In genomic region chr12:102437952-102438351, GRCm38 (mm10) we compare ENCODE assay signal across 9 mouse cellular contexts. TPM values are rescaled to one million over a fixed set of nuclear protein-coding genes. Genes with fewer than 3 reads are reported as not detected.
DNase-seq lines count a peak whose midpoint lies in the region; ATAC-seq and TF ChIP-seq lines count a peak whose summit lies in the region.
"Had no signal": no experiment of that assay in that cellular context is flagged by ENCODE, and none has a peak within 500 bp of the region (broad histone marks: within the 10 kb centered on the region; RNA-seq: fewer than 3 reads in every experiment).

No protein-coding gene starts in this region.

- WGBS in kidney, embryonic 16.5 days: 68% methylated on average over 5 of the region's 5 CpGs
- 76% methylated on average over 5 of the region's 5 CpGs for WGBS in embryonic facial prominence, embryonic 13.5 days
- 61% methylated on average over 5 of the region's 5 CpGs for WGBS in liver, embryonic 13.5 days (ENCODE audit: insufficient replicate concordance)

- peaks cover 12% of the 10 kb centered on the region for H3K4me1 ChIP-seq in kidney, embryonic 16.5 days (ENCODE audit: insufficient read depth, low read length)
- peaks cover 0 to 9% of the 10 kb centered on the region in 2 experiments; a peak in 2 of 4 replicates for H3K4me1 ChIP-seq in ES-E14 (ENCODE audit: control insufficient read depth in 2 of 2, insufficient read depth in 2 of 2, low read length in 2 of 2, poor library complexity in 1 of 2)
- peaks cover 18% of the 10 kb centered on the region for H3K4me1 ChIP-seq in embryonic facial prominence, embryonic 13.5 days
- peaks cover 44% of the 10 kb centered on the region for H3K4me1 ChIP-seq in liver, embryonic 13.5 days (replicated peaks)

- H3K27ac ChIP-seq in kidney, embryonic 16.5 days (ENCODE audit: low read length): 0 out of 2 replicates have a peak overlapping the region, but pooled peaks have one; percentile 10
- no peak overlapping the region for H3K27ac ChIP-seq in ES-E14 (ENCODE audit: insufficient read depth, low read depth, low read length, poor library complexity, severe bottlenecking)
- H3K27ac ChIP-seq in embryonic facial prominence, embryonic 13.5 days: no peak overlapping the region
- no peak overlapping the region for H3K27ac ChIP-seq in liver, embryonic 13.5 days

- ATAC-seq in kidney, embryonic 16.5 days (ENCODE audit: low FRiP score, low TSS enrichment): no peak
- no peak for ATAC-seq in embryonic facial prominence, embryonic 13.5 days (ENCODE audit: insufficient number of reproducible peaks, insufficient read depth, low FRiP score, low TSS enrichment, low read depth)
- no peak for ATAC-seq in liver, embryonic 13.5 days (ENCODE audit: low read depth)
- ATAC-seq: inflammation-experienced regulatory T-cells, adult 6 months had no signal

- in situ Hi-C loops in ES-E14 (cut with MboI; ENCODE audit: low sequenced_read_pairs in 2 of 2, unreplicated experiment in 2 of 2): no loop called here

- no peaks in the 10 kb centered on the region for H3K9me3 ChIP-seq in kidney, embryonic 16.5 days (ENCODE audit: low read length)
- H3K9me3 ChIP-seq in ES-E14 (ENCODE audit: control insufficient read depth, insufficient read depth, low read depth, low read length): no peaks in the 10 kb centered on the region
- no peaks in the 10 kb centered on the region for H3K9me3 ChIP-seq in embryonic facial prominence, embryonic 13.5 days
- H3K9me3 ChIP-seq in liver, embryonic 13.5 days (replicated peaks): no peaks in the 10 kb centered on the region

- H3K27me3 ChIP-seq in kidney, embryonic 16.5 days (ENCODE audit: insufficient read depth, low read length): no peaks in the 10 kb centered on the region
- H3K27me3 ChIP-seq in embryonic facial prominence, embryonic 13.5 days: no peaks in the 10 kb centered on the region
- H3K27me3 ChIP-seq in liver, embryonic 13.5 days: peaks cover 7% of the 10 kb centered on the region

- H3K36me3 ChIP-seq in kidney, embryonic 16.5 days (ENCODE audit: insufficient read depth, low read length): no peaks in the 10 kb centered on the region
- H3K36me3 ChIP-seq in ES-E14 (ENCODE audit: control insufficient read depth, insufficient read depth, low read length, poor library complexity, severe bottlenecking): no peaks in the 10 kb centered on the region
- H3K36me3 ChIP-seq in embryonic facial prominence, embryonic 13.5 days: no peaks in the 10 kb centered on the region
- H3K36me3 ChIP-seq in liver, embryonic 13.5 days: no peaks in the 10 kb centered on the region

- H3K4me3 ChIP-seq in kidney, embryonic 16.5 days (ENCODE audit: low read length): peak overlapping the region; percentile 74; the same call in 1 of the 2 replicates
- H3K4me3 ChIP-seq in ES-E14 (ENCODE audit: insufficient read depth in 1 of 2, low read depth in 1 of 2, low read length in 2 of 2, poor library complexity in 1 of 2, severe bottlenecking in 1 of 2): 0 out of 4 replicates have a peak overlapping the region, but pooled peaks of 1 of the 2 experiments have one; percentile 4
- H3K4me3 ChIP-seq in embryonic facial prominence, embryonic 13.5 days: peak overlapping the region; percentile 65
- H3K4me3 ChIP-seq in liver, embryonic 13.5 days (replicated peaks): peak overlapping the region; percentile 61

- H3K4me2 ChIP-seq in kidney, embryonic 16.5 days (replicated peaks; ENCODE audit: low read depth, low read length): peak overlapping the region; percentile 80
- H3K4me2 ChIP-seq in embryonic facial prominence, embryonic 13.5 days: peak overlapping the region; percentile 74
- peak overlapping the region; percentile 81; the same call in 1 of the 2 replicates for H3K4me2 ChIP-seq in liver, embryonic 13.5 days

- no peak for DNase-seq in kidney, postnatal 10 days
- no peak for DNase-seq in ES-E14 (ENCODE audit: low read depth, low spot score)
- DNase-seq in liver, embryonic 13.5 days: no peak
- no peak for DNase-seq in frontal cortex, postnatal 36 days (ENCODE audit: low spot score in 2 of 2)
- DNase-seq in left cerebral cortex, adult 11 months (ENCODE audit: low spot score): no peak
- DNase-seq in ovary, postnatal 36 days (ENCODE audit: low spot score): no peak

- no peak overlapping the region for H3K9ac ChIP-seq in kidney, embryonic 16.5 days (replicated peaks; ENCODE audit: low read length)
- H3K9ac ChIP-seq in ES-E14 (ENCODE audit: insufficient read depth, low read depth, low read length, poor library complexity, severe bottlenecking): 0 out of 2 replicates have a peak overlapping the region, but pooled peaks have one; percentile 43
- H3K9ac ChIP-seq in embryonic facial prominence, embryonic 13.5 days: no peak overlapping the region
- no peak overlapping the region; the same call in 1 of the 2 replicates for H3K9ac ChIP-seq in liver, embryonic 13.5 days

TF ChIP-seq in ES-E14, 5 proteins besides CTCF, POLR2A, EP300 and RAD21:
- TF ChIP-seq HCFC1 (IDR thresholded peaks at IDR 0.05; ENCODE audit: borderline replicate concordance, insufficient read depth, low read length) (no peak), ZC3H11A (IDR thresholded peaks at IDR 0.05; ENCODE audit: borderline replicate concordance, low read depth, low read length) (no peak), MAFK (IDR thresholded peaks at IDR 0.05; ENCODE audit: insufficient read depth, low read depth, low read length) (no peak), ZNF384 (IDR thresholded peaks at IDR 0.05; ENCODE audit: low read depth, low read length) (no peak), CHD2 (IDR thresholded peaks at IDR 0.05; ENCODE audit: low read depth, low read length) (no peak)

RNA-seq across cellular contexts. Expression of gene Lgmn, which starts 1.7 kb away (rescaled TPM):
- polyA plus RNA-seq in kidney, embryonic 16.5 days (2015; fragmentation: Nextera tagmentation; extraction: Ambion mirVana): 153 and 175 TPM in 2 replicates
- 99.1 and 117 TPM in 2 replicates for total RNA-seq in ES-E14 (2012; rRNA removed)
- 76.9 and 81.4 TPM in 2 replicates for polyA plus RNA-seq in embryonic facial prominence, embryonic 13.5 days (2015; fragmentation: Nextera tagmentation; extraction: Ambion mirVana)
- polyA plus RNA-seq in liver, embryonic 13.5 days (2015; fragmentation: Nextera tagmentation; extraction: Ambion mirVana): 55.8 and 59.0 TPM in 2 replicates

RNA-seq across cellular contexts. Expression of gene Golga5, which starts 31.0 kb away (rescaled TPM):
- 35.6 and 37.8 TPM in 2 replicates for polyA plus RNA-seq in kidney, embryonic 16.5 days (2015; fragmentation: Nextera tagmentation; extraction: Ambion mirVana)
- total RNA-seq in ES-E14 (2012; rRNA removed): 24.9 and 30.8 TPM in 2 replicates
- polyA plus RNA-seq in embryonic facial prominence, embryonic 13.5 days (2015; fragmentation: Nextera tagmentation; extraction: Ambion mirVana): 40.3 and 41.3 TPM in 2 replicates
- 15.1 and 15.6 TPM in 2 replicates for polyA plus RNA-seq in liver, embryonic 13.5 days (2015; fragmentation: Nextera tagmentation; extraction: Ambion mirVana)
